Mouse (Mus musculus) cerebellum, adult 11 months (tissue): ENCODE data around the gene H13.

ENCODE experiments used
- DNase-seq: peaks from one replicate; pipeline ENCODE4 v3.0.0; 2022

Gene H13

GRCm38 (mm10) chr2:152669256-152669638 is at the start of gene H13:
TSS of gene H13 (plus strand) at chr2:152669461.
- DNase-seq = peak; percentile 90

- no peak for DNase-seq
These were observed 48.7 kb upstream of the H13 start for GRCm38 (mm10) chr2:152620367-152621134.

- DNase-seq = no peak
These were observed 47.1 kb upstream of the H13 start for GRCm38 (mm10) chr2:152622151-152622550.

GRCm38 (mm10) chr2:152622953-152623352 is 46.3 kb upstream of the H13 start, which contains the start of gene Defb25:
TSS of gene Defb25 (minus strand) at chr2:152623053.
- no peak for DNase-seq

- no peak for DNase-seq
These were observed 44.7 kb upstream of the H13 start for GRCm38 (mm10) chr2:152624566-152624965.

- DNase-seq = no peak
These were observed 44.0 kb upstream of the H13 start for GRCm38 (mm10) chr2:152625256-152625655.

GRCm38 (mm10) chr2:152626774-152627591 is 42.3 kb upstream of the H13 start, which contains the start of gene Rem1:
TSS of gene Rem1 (plus strand) at chr2:152626951.
- DNase-seq = no peak

- DNase-seq = no peak
These were observed 41.2 kb upstream of the H13 start for GRCm38 (mm10) chr2:152628066-152628465.

- DNase-seq = no peak
These were observed 40.0 kb upstream of the H13 start for GRCm38 (mm10) chr2:152629239-152629638.

GRCm38 (mm10) chr2:152629904-152630303 is 39.4 kb upstream of the H13 start:
- no peak for DNase-seq

- no peak for DNase-seq
These were observed 35.9 kb upstream of the H13 start for GRCm38 (mm10) chr2:152633334-152633733.

- DNase-seq = no peak
These were observed 35.0 kb upstream of the H13 start for GRCm38 (mm10) chr2:152634311-152634710.

GRCm38 (mm10) chr2:152636246-152637005 is 32.8 kb upstream of the H13 start:
- DNase-seq = no peak

GRCm38 (mm10) chr2:152637006-152637322 is 32.3 kb upstream of the H13 start:
- DNase-seq = no peak

- DNase-seq = no peak
These were observed 31.9 kb upstream of the H13 start for GRCm38 (mm10) chr2:152637381-152637780.

- no peak for DNase-seq
These were observed 30.4 kb upstream of the H13 start for GRCm38 (mm10) chr2:152638865-152639264.

GRCm38 (mm10) chr2:152639406-152640113 is 29.7 kb upstream of the H13 start:
- no peak for DNase-seq

- DNase-seq = no peak
These were observed 16.2 kb upstream of the H13 start for GRCm38 (mm10) chr2:152652901-152653620.

- DNase-seq = no peak
These were observed 15.2 kb upstream of the H13 start for GRCm38 (mm10) chr2:152653874-152654715.

GRCm38 (mm10) chr2:152657398-152657797 is 11.9 kb upstream of the H13 start:
- DNase-seq = no peak

- no peak for DNase-seq
These were observed 8.1 kb upstream of the H13 start for GRCm38 (mm10) chr2:152661163-152661562.
